Comparison of ENCODE assay signal across 11 mouse cellular contexts in genomic region chr3:60559762-60560161, GRCm38 (mm10).
DNase-seq lines count a peak whose midpoint lies in the region; ATAC-seq and TF ChIP-seq lines count a peak whose summit lies in the region.
"Had no signal": no experiment of that assay in that cellular context is flagged by ENCODE, and none has a peak within 500 bp of the region (broad histone marks: within the 10 kb centered on the region; RNA-seq: fewer than 3 reads in every experiment).

No protein-coding gene starts in this region.

- no peak overlapping the region for H3K4me3 ChIP-seq in midbrain, embryonic 12.5 days
- no peak overlapping the region for H3K4me3 ChIP-seq in midbrain, postnatal 0 days (ENCODE audit: low read depth, low read length)
- no peak overlapping the region for H3K4me3 ChIP-seq in hindbrain, embryonic 16.5 days (ENCODE audit: low read length)
- H3K4me3 ChIP-seq in heart, embryonic 10.5 days = no peak overlapping the region
- H3K4me3 ChIP-seq: embryonic facial prominence, embryonic 13.5 days had no signal

- H3K27me3 ChIP-seq in midbrain, embryonic 12.5 days = no peaks in the 10 kb centered on the region
- H3K27me3 ChIP-seq in midbrain, postnatal 0 days (ENCODE audit: insufficient read depth, low read length) = no peaks in the 10 kb centered on the region
- no peaks in the 10 kb centered on the region for H3K27me3 ChIP-seq in hindbrain, embryonic 16.5 days (replicated peaks; ENCODE audit: control insufficient read depth, insufficient read depth, low read length)
- H3K27me3 ChIP-seq in heart, embryonic 10.5 days (ENCODE audit: insufficient read depth, poor library complexity, severe bottlenecking) = no peaks in the 10 kb centered on the region
- H3K27me3 ChIP-seq: embryonic facial prominence, embryonic 13.5 days had no signal

- WGBS in midbrain, embryonic 12.5 days = 66% methylated on average over 2 of the region's 2 CpGs
- 67% methylated on average over 2 of the region's 2 CpGs for WGBS in midbrain, postnatal 0 days
- 40% methylated on average over 2 of the region's 2 CpGs for WGBS in hindbrain, embryonic 16.5 days
- WGBS in heart, embryonic 10.5 days = 69% methylated on average over 2 of the region's 2 CpGs

- no peak for TF ChIP-seq CTCF in midbrain, postnatal 0 days (IDR thresholded peaks at IDR 0.05)

- H3K4me2 ChIP-seq in midbrain, embryonic 12.5 days (replicated peaks) = no peak overlapping the region
- no peak overlapping the region for H3K4me2 ChIP-seq in midbrain, postnatal 0 days (ENCODE audit: low read depth, low read length, poor library complexity, severe bottlenecking)
- H3K4me2 ChIP-seq in hindbrain, embryonic 16.5 days (ENCODE audit: low read length) = no peak overlapping the region
- H3K4me2 ChIP-seq: embryonic facial prominence, embryonic 13.5 days had no signal

- peak; percentile 54; the same call in 1 of the 2 replicates for ATAC-seq in midbrain, embryonic 12.5 days (ENCODE audit: low FRiP score, low read depth)
- ATAC-seq in midbrain, postnatal 0 days (ENCODE audit: low FRiP score) = no peak
- peak; percentile 34; the same call in 1 of the 2 replicates for ATAC-seq in hindbrain, embryonic 16.5 days
- ATAC-seq: intestine, postnatal 0 days had no signal

- no peaks in the 10 kb centered on the region for H3K9me3 ChIP-seq in midbrain, embryonic 12.5 days
- H3K9me3 ChIP-seq in midbrain, postnatal 0 days (ENCODE audit: low read length) = no peaks in the 10 kb centered on the region
- H3K9me3 ChIP-seq in hindbrain, embryonic 16.5 days (ENCODE audit: control insufficient read depth, low read length) = no peaks in the 10 kb centered on the region
- H3K9me3 ChIP-seq in heart, embryonic 10.5 days = no peaks in the 10 kb centered on the region
- H3K9me3 ChIP-seq: embryonic facial prominence, embryonic 13.5 days had no signal

- DNase-seq in cerebellum, postnatal 10 days = peak; percentile 49 to 53
- DNase-seq in cerebellum, adult 8-10 months = no peak
- no peak for DNase-seq in midbrain, postnatal 0 days (ENCODE audit: low spot score)
- DNase-seq in retina, postnatal 1 day = peak; percentile 57
- no peak for DNase-seq in heart, embryonic 10.5 days (ENCODE audit: low spot score)
- no peak for DNase-seq in right cerebral cortex, postnatal 4 days
- DNase-seq: cerebellum, adult 9-11 months had no signal

- H3K4me1 ChIP-seq in midbrain, embryonic 12.5 days = peaks cover 22% of the 10 kb centered on the region
- peaks cover 11% of the 10 kb centered on the region for H3K4me1 ChIP-seq in midbrain, postnatal 0 days (ENCODE audit: insufficient read depth, low read length)
- H3K4me1 ChIP-seq in hindbrain, embryonic 16.5 days (ENCODE audit: control insufficient read depth, insufficient read depth, low read depth, low read length) = peaks cover 13% of the 10 kb centered on the region
- H3K4me1 ChIP-seq in heart, embryonic 10.5 days = peaks cover 33% of the 10 kb centered on the region

- no peaks in the 10 kb centered on the region for H3K36me3 ChIP-seq in midbrain, embryonic 12.5 days
- H3K36me3 ChIP-seq in midbrain, postnatal 0 days (ENCODE audit: insufficient read depth, low read length) = no peaks in the 10 kb centered on the region
- no peaks in the 10 kb centered on the region for H3K36me3 ChIP-seq in hindbrain, embryonic 16.5 days (ENCODE audit: control insufficient read depth, insufficient read depth, low read length)
- no peaks in the 10 kb centered on the region for H3K36me3 ChIP-seq in heart, embryonic 10.5 days
- H3K36me3 ChIP-seq: embryonic facial prominence, embryonic 13.5 days had no signal

- no peak overlapping the region for H3K27ac ChIP-seq in midbrain, embryonic 12.5 days (replicated peaks)
- H3K27ac ChIP-seq in midbrain, postnatal 0 days (ENCODE audit: low read depth, low read length) = no peak overlapping the region
- no peak overlapping the region for H3K27ac ChIP-seq in hindbrain, embryonic 16.5 days (ENCODE audit: low read depth, low read length)
- H3K27ac ChIP-seq in heart, embryonic 10.5 days = no peak overlapping the region
- H3K27ac ChIP-seq: embryonic facial prominence, embryonic 13.5 days had no signal

- H3K9ac ChIP-seq in midbrain, embryonic 12.5 days (replicated peaks) = no peak overlapping the region
- no peak overlapping the region for H3K9ac ChIP-seq in midbrain, postnatal 0 days (replicated peaks; ENCODE audit: low read length, poor library complexity, severe bottlenecking)
- no peak overlapping the region for H3K9ac ChIP-seq in hindbrain, embryonic 16.5 days (ENCODE audit: low read depth, low read length)
- H3K9ac ChIP-seq: embryonic facial prominence, embryonic 13.5 days had no signal

Comparison
In these comparisons a context has a peak if more than half of its experiments do, and no peak if none do; other contexts are left out.
1. DNase-seq: peak in cerebellum, postnatal 10 days (2 of 2) and retina, postnatal 1 day (single experiment); none in cerebellum, adult 8-10 months (single experiment), midbrain, postnatal 0 days (single experiment), heart, embryonic 10.5 days (single experiment) and right cerebral cortex, postnatal 4 days (single experiment).